Mouse (Mus musculus) cerebellum, adult (tissue): Measurements from ENCODE around the gene Olfr743.
"Not testable (repeated sequence)": the region's sequence is repeated elsewhere in the genome, so short reads cannot be mapped to it uniquely, and the experiment has no call there.

Source experiments
- ATAC-seq: cut with Nextera tagmentation; 2 replicates; pipeline ENCODE4 v1.9.2; 2017; ENCODE audit warnings: mild to moderate bottlenecking, moderate library complexity, mixed read lengths; ENCODE audit not compliant: insufficient number of reproducible peaks, low FRiP score, low TSS enrichment

Gene Olfr743

GRCm38 (mm10) chr14:50521539-50521938 is at the start of gene Olfr743:
Olfr743 (plus strand) TSS chr14:50521839.
- ATAC-seq = no peak

GRCm38 (mm10) chr14:50472438-50472837 is 49.2 kb upstream of the Olfr743 start, which contains the start of gene Olfr741:
Olfr741 (plus strand) TSS chr14:50472738.
- ATAC-seq = no peak

DNA sequence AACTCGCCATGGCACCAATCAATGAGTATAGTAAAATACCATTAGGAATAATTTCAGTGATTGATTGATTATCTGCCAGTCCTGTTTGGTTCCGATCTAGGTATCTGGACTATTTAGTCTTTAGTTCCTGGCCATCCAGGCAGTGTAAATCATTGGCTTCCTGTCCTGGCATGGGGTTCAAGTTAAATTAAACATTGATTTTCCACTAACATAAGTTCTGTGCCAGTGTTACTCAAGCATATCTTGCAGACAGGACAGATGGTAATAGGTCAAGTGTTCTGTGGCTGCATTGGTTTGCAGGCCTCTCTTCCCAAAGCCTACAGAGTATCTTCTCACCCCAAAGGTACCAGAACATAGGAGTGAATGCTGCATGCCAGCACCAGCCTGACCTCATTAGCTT is 43.2 kb upstream of the Olfr743 start:
- ATAC-seq = no peak

DNA sequence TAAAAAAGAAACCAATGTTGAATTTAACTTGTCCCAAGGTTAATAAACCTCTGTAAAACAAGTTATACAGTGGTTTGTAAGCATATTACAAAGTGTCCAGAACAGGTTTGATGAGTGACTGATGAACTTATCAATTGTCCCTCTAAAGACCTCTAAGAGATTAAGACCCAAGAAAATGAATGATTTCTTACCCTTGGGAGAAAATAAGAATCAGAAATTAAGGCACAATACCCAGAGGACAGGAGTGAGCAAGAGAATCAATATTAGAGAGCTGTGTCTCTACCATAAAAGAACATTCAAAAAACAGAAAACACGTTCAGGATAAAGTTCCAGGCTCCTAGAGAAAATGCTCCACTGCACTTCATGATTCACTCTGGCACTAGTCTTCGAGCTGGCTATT is 18.3 kb upstream of the Olfr743 start, which contains the start of gene Olfr742:
Olfr742 (plus strand) TSS at position 301 of the 400 bp plus-strand sequence.
- no peak for ATAC-seq

DNA sequence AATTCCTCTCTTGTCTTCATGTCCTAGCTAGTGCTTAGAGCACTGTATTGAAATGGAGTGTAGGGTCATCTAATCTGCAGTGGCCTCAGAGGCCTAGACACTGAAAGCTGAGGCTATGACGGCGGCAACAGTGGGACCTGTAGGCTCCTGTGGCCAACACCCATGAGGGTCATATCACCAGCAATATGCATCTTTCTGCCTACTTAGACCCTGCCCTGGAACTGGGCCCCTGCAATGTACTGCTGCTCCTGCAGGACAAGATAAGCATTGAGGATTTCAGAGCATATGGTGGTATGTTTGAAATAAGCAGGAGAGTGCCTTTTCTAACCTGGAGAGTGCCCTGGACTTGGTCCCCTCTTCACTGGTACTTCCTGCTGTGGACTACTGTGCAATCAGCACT is 31.1 kb downstream of the Olfr743 start:
- no peak for ATAC-seq

DNA sequence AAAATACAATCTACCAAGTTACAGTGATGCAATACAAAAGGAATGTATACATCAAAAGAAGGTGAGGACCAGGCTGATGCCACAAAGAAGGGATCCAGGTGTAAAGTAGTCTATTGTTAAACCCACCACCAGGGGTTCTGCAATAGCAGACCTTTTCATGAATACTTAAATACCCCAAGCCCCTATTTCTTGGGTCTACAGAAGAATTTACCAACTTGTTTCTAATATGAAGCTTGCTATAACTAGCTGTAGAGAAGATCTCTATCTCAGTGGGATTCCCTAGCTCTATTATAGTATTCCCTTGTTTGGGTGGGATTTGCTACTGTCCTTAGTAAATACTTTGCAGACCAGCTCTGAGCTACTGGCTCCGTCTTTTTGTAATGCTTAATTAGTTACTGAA is 51.4 kb downstream of the Olfr743 start:
- not testable (repeated sequence) for ATAC-seq
